Mouse (Mus musculus): Measurements from ENCODE around the gene Mid1. TPM values are rescaled to one million over a fixed set of nuclear protein-coding genes. Genes with fewer than 3 reads are reported as not detected.
"Not testable (repeated sequence)": the region's sequence is repeated elsewhere in the genome, so short reads cannot be mapped to it uniquely, and the experiment has no call there.

The Mid1 gene
- polyA plus RNA-seq, 1 experiment from 2014 or later: 8.6 TPM

- H3K27ac ChIP-seq; H3K27me3 ChIP-seq (replicated peaks); H3K9ac ChIP-seq; H3K36me3 ChIP-seq (replicated peaks); H3K9me3 ChIP-seq; H3K4me2 ChIP-seq; H3K4me1 ChIP-seq; H3K4me3 ChIP-seq; ATAC-seq (replicated peaks): not testable (repeated sequence)
- WGBS: 42% methylated on average over 1 of the region's 1 CpGs
These were observed 318.5 kb downstream of the Mid1 start for GRCm38 (mm10) chrX:170003536-170003935.

GRCm38 (mm10) chrX:170004236-170004635 lies 319.2 kb downstream of the Mid1 start:
- H3K9me3 ChIP-seq; H3K27me3 ChIP-seq (replicated peaks); H3K9ac ChIP-seq; H3K27ac ChIP-seq; H3K4me3 ChIP-seq; H3K36me3 ChIP-seq (replicated peaks); ATAC-seq (replicated peaks); H3K4me1 ChIP-seq; H3K4me2 ChIP-seq: not testable (repeated sequence)
- 40% methylated on average over 2 of the region's 2 CpGs for WGBS

GRCm38 (mm10) chrX:170004793-170005192 lies 319.8 kb downstream of the Mid1 start:
- 25% methylated on average over 5 of the region's 5 CpGs for WGBS
- H3K9me3 ChIP-seq; H3K27ac ChIP-seq; ATAC-seq (replicated peaks); H3K9ac ChIP-seq; H3K27me3 ChIP-seq (replicated peaks); H3K4me1 ChIP-seq; H3K4me2 ChIP-seq; H3K4me3 ChIP-seq; H3K36me3 ChIP-seq (replicated peaks): not testable (repeated sequence)

- H3K4me3 ChIP-seq; H3K4me1 ChIP-seq; H3K9ac ChIP-seq; H3K27me3 ChIP-seq (replicated peaks); H3K4me2 ChIP-seq; H3K27ac ChIP-seq; H3K9me3 ChIP-seq; H3K36me3 ChIP-seq (replicated peaks); ATAC-seq (replicated peaks): not testable (repeated sequence)
- WGBS: 24% methylated on average over 13 of the region's 13 CpGs
These were observed 320.2 kb downstream of the Mid1 start for GRCm38 (mm10) chrX:170005194-170005593.

- not testable (repeated sequence) for H3K27me3 ChIP-seq (replicated peaks); H3K27ac ChIP-seq; H3K9me3 ChIP-seq; H3K4me3 ChIP-seq; H3K4me1 ChIP-seq; H3K36me3 ChIP-seq (replicated peaks); ATAC-seq (replicated peaks); H3K9ac ChIP-seq; H3K4me2 ChIP-seq
- 48% methylated on average over 1 of the region's 1 CpGs for WGBS
These were observed 320.8 kb downstream of the Mid1 start for GRCm38 (mm10) chrX:170005695-170006297.

GRCm38 (mm10) chrX:170006694-170007247 lies 321.8 kb downstream of the Mid1 start:
- H3K36me3 ChIP-seq (replicated peaks); H3K27me3 ChIP-seq (replicated peaks); H3K9ac ChIP-seq; H3K4me1 ChIP-seq; H3K4me3 ChIP-seq; H3K4me2 ChIP-seq; H3K27ac ChIP-seq; ATAC-seq (replicated peaks): not testable (repeated sequence)
- WGBS: 41% methylated on average over 3 of the region's 3 CpGs
- H3K9me3 ChIP-seq: peaks cover 14% of the 10 kb centered on the region

- H3K9me3 ChIP-seq: peaks cover 14% of the 10 kb centered on the region
- not testable (repeated sequence) for H3K4me2 ChIP-seq; H3K36me3 ChIP-seq (replicated peaks); H3K4me3 ChIP-seq; H3K4me1 ChIP-seq; H3K9ac ChIP-seq; ATAC-seq (replicated peaks); H3K27ac ChIP-seq; H3K27me3 ChIP-seq (replicated peaks)
- 49% methylated on average over 2 of the region's 2 CpGs for WGBS
These were observed 322.6 kb downstream of the Mid1 start for GRCm38 (mm10) chrX:170007375-170008178.

GRCm38 (mm10) chrX:170008179-170008467 lies 323.1 kb downstream of the Mid1 start:
- not testable (repeated sequence) for H3K27ac ChIP-seq; H3K4me3 ChIP-seq; H3K4me2 ChIP-seq; ATAC-seq (replicated peaks); H3K4me1 ChIP-seq; H3K9ac ChIP-seq; H3K36me3 ChIP-seq (replicated peaks); H3K27me3 ChIP-seq (replicated peaks)
- peaks cover 14% of the 10 kb centered on the region for H3K9me3 ChIP-seq

- not testable (repeated sequence) for H3K4me1 ChIP-seq; H3K27ac ChIP-seq; H3K36me3 ChIP-seq (replicated peaks); H3K4me3 ChIP-seq; ATAC-seq (replicated peaks); H3K4me2 ChIP-seq; H3K27me3 ChIP-seq (replicated peaks); H3K9ac ChIP-seq
- WGBS: 33% methylated on average over 3 of the region's 3 CpGs
- peaks cover 14% of the 10 kb centered on the region for H3K9me3 ChIP-seq
These were observed 323.6 kb downstream of the Mid1 start for GRCm38 (mm10) chrX:170008584-170008983.

- H3K4me1 ChIP-seq; H3K36me3 ChIP-seq (replicated peaks); H3K27me3 ChIP-seq (replicated peaks): not testable (repeated sequence)
- peaks cover 14% of the 10 kb centered on the region for H3K9me3 ChIP-seq
- H3K4me3 ChIP-seq: peak within 1 kb of the TSS; percentile 44
- peak; percentile 92 for ATAC-seq (replicated peaks)
- peak within 1 kb of the TSS; percentile 76 for H3K27ac ChIP-seq
- peak within 1 kb of the TSS; percentile 48 for H3K9ac ChIP-seq
- H3K4me2 ChIP-seq: peak within 1 kb of the TSS; percentile 4; the same call in 1 of the 2 replicates
- WGBS: 70% methylated on average over 116 of the region's 118 CpGs
These were observed 324.2 kb downstream of the Mid1 start, which contains the start of gene Gm21887 for GRCm38 (mm10) chrX:170009016-170009750. TSS of gene Gm21887 (plus strand) at chrX:170009659.

GRCm38 (mm10) chrX:170009801-170010221 lies 324.8 kb downstream of the Mid1 start:
- WGBS: 57% methylated on average over 25 of the region's 25 CpGs
- Histone ChIP-seq H3K9ac (peak overlapping the region; percentile 48; the same call in 1 of the 2 replicates), H3K27ac (peak overlapping the region; percentile 76), H3K4me3 (peak overlapping the region; percentile 44), H3K9me3 (peaks cover 14% of the 10 kb centered on the region)
- H3K36me3 ChIP-seq (replicated peaks); H3K4me2 ChIP-seq; H3K4me1 ChIP-seq; H3K27me3 ChIP-seq (replicated peaks): not testable (repeated sequence)
- peak; percentile 98 for ATAC-seq (replicated peaks)

Measured in midbrain, embryonic 15.5 days (tissue).